ENCODE assay signal across 32 mouse cellular contexts in the genomic region with DNA sequence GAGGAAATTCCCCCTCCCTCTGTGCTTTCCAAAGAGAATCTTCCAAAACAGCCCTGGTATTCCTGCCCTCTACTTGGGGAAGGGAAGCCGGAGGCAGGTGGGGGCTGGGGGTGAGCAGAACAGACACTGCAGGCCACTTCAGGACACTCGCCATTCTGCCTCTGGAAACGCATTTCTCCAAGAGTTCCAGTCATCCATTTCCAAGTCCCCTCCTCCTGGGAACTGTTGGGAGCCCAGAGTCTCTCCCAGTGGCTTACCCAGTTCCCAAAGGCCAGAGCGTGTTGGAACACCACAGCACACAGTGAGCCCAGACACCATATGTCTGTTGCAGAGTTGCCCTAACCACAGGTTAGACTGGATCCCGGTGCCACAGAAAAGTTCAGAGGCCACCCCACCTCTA. TPM values are rescaled to one million over a fixed set of nuclear protein-coding genes. Genes with fewer than 3 reads are reported as not detected.
DNase-seq lines count a peak whose midpoint lies in the region; ATAC-seq lines count a peak whose summit lies in the region.
"Had no signal": no experiment of that assay in that cellular context is flagged by ENCODE, and none has a peak within 500 bp of the region (broad histone marks: within the 10 kb centered on the region; RNA-seq: fewer than 3 reads in every experiment).

No protein-coding gene starts in this region.

- peaks cover 3% of the 10 kb centered on the region; the same call in 1 of the 2 replicates for H3K9me3 ChIP-seq in heart, embryonic 13.5 days
- H3K9me3 ChIP-seq in heart, embryonic 12.5 days (replicated peaks) = no peaks in the 10 kb centered on the region
- H3K9me3 ChIP-seq in kidney, embryonic 15.5 days (replicated peaks) = peaks cover 3% of the 10 kb centered on the region
- H3K9me3 ChIP-seq: hindbrain, embryonic 12.5 days; limb, embryonic 12.5 days had no signal

- peak; percentile 62 for DNase-seq in adrenal gland, postnatal 14 days
- DNase-seq in adrenal gland, adult 18-20 months (ENCODE audit: low spot score in 2 of 2) = no peak
- DNase-seq in kidney, postnatal 4 days = no peak
- peak; percentile 25 for DNase-seq in adipocyte (ENCODE audit: low spot score)
- DNase-seq: adrenal gland, adult 2 months; cerebellum, adult 11 months; cerebellum, adult 9-10 months; cerebellum, postnatal 36 days; gastrocnemius, postnatal 25 days; kidney, adult 9 months; kidney, postnatal 25 days; lung, embryonic 14.5 days; lung, postnatal 14 days; thymus, adult 2 months; thymus, postnatal 36 days had no signal

- no peak overlapping the region for H3K4me3 ChIP-seq in heart, embryonic 13.5 days
- no peak overlapping the region for H3K4me3 ChIP-seq in heart, embryonic 12.5 days
- H3K4me3 ChIP-seq in kidney, embryonic 15.5 days (replicated peaks) = no peak overlapping the region
- H3K4me3 ChIP-seq: hindbrain, embryonic 12.5 days; layer of hippocampus, adult 2 months; left cerebral cortex, adult 2 months; limb, embryonic 12.5 days; liver, embryonic 15.5 days; myocyte had no signal

- H3K27ac ChIP-seq in heart, embryonic 13.5 days (replicated peaks) = 0 out of 2 replicates have a peak overlapping the region, but pooled peaks have one; percentile 95
- H3K27ac ChIP-seq in heart, embryonic 12.5 days (ENCODE audit: poor library complexity, severe bottlenecking) = no peak overlapping the region; the same call in 1 of the 2 replicates
- 0 out of 2 replicates have a peak overlapping the region, but pooled peaks have one; percentile 5 for H3K27ac ChIP-seq in kidney, embryonic 15.5 days
- H3K27ac ChIP-seq: hindbrain, embryonic 12.5 days; layer of hippocampus, adult 2 months; left cerebral cortex, adult 2 months; limb, embryonic 12.5 days; liver, embryonic 15.5 days had no signal

- no peak overlapping the region for H3K9ac ChIP-seq in heart, embryonic 13.5 days
- no peak overlapping the region for H3K9ac ChIP-seq in heart, embryonic 12.5 days
- H3K9ac ChIP-seq in kidney, embryonic 15.5 days = no peak overlapping the region
- H3K9ac ChIP-seq: hindbrain, embryonic 12.5 days; limb, embryonic 12.5 days; liver, embryonic 15.5 days; lung, embryonic 14.5 days had no signal

- 76% methylated on average over 5 of the region's 5 CpGs for WGBS in heart, embryonic 13.5 days
- WGBS in heart, embryonic 12.5 days = 68% methylated on average over 5 of the region's 5 CpGs
- 78% methylated on average over 5 of the region's 5 CpGs for WGBS in kidney, embryonic 15.5 days

- no peak for ATAC-seq in heart, embryonic 13.5 days (ENCODE audit: extremely low read depth, insufficient number of reproducible peaks, low FRiP score, low TSS enrichment)
- ATAC-seq in heart, embryonic 12.5 days (ENCODE audit: insufficient number of reproducible peaks, low FRiP score) = no peak
- no peak for ATAC-seq in kidney, embryonic 15.5 days (replicated peaks; ENCODE audit: low FRiP score)
- ATAC-seq: forebrain, embryonic 14.5 days; intestine, embryonic 16.5 days; midbrain, embryonic 16.5 days; Patski had no signal

- peaks cover 14% of the 10 kb centered on the region; the same call in 1 of the 2 replicates for H3K36me3 ChIP-seq in heart, embryonic 13.5 days
- H3K36me3 ChIP-seq in heart, embryonic 12.5 days = 0 out of 2 replicates have a peak, but pooled peaks cover 9% of the 10 kb centered on the region
- H3K36me3 ChIP-seq in kidney, embryonic 15.5 days = no peaks in the 10 kb centered on the region
- H3K36me3 ChIP-seq: hindbrain, embryonic 12.5 days; limb, embryonic 12.5 days; liver, embryonic 15.5 days had no signal

- no peaks in the 10 kb centered on the region for H3K27me3 ChIP-seq in heart, embryonic 13.5 days (replicated peaks)
- H3K27me3 ChIP-seq in heart, embryonic 12.5 days (replicated peaks) = no peaks in the 10 kb centered on the region
- H3K27me3 ChIP-seq in kidney, embryonic 15.5 days = no peaks in the 10 kb centered on the region
- H3K27me3 ChIP-seq: Patski had no signal

- no peak overlapping the region; the same call in 1 of the 2 replicates for H3K4me2 ChIP-seq in heart, embryonic 13.5 days
- no peak overlapping the region for H3K4me2 ChIP-seq in heart, embryonic 12.5 days
- no peak overlapping the region for H3K4me2 ChIP-seq in kidney, embryonic 15.5 days
- H3K4me2 ChIP-seq: limb, embryonic 12.5 days; liver, embryonic 15.5 days; midbrain, embryonic 11.5 days had no signal

- H3K4me1 ChIP-seq in heart, embryonic 13.5 days = peaks cover 93% of the 10 kb centered on the region
- peaks cover 84% of the 10 kb centered on the region for H3K4me1 ChIP-seq in heart, embryonic 12.5 days (replicated peaks)
- peaks cover 94% of the 10 kb centered on the region for H3K4me1 ChIP-seq in kidney, embryonic 15.5 days

RNA-seq across cellular contexts. Expression of gene Pald1, which starts 4.6 kb away (rescaled TPM):
- 41.8 and 44.5 TPM in 2 replicates for total RNA-seq in adrenal gland, postnatal 14 days (2021)
- total RNA-seq in adrenal gland, adult 18-20 months (2021) = 10 to 100 TPM; 17.3 to 31.1 TPM
- 25.9 and 26.6 TPM in 2 replicates for polyA plus RNA-seq in heart, embryonic 13.5 days (2015; fragmentation: Nextera tagmentation; extraction: Ambion mirVana)
- 33.9 and 37.4 TPM in 2 replicates for polyA plus RNA-seq in heart, embryonic 12.5 days (2016; fragmentation: Nextera tagmentation; extraction: Ambion mirVana)
- polyA plus RNA-seq in kidney, embryonic 15.5 days (2015; fragmentation: Nextera tagmentation; extraction: Ambion mirVana) = 33.5 and 37.3 TPM in 2 replicates
- total RNA-seq: megakaryocyte progenitor cell, adult 5-6 weeks had no signal

RNA-seq across cellular contexts. Expression of gene Nodal, which starts 39.1 kb away (rescaled TPM):
- not detected in 2 replicates for total RNA-seq in adrenal gland, postnatal 14 days (2021)
- not detected for total RNA-seq in adrenal gland, adult 18-20 months (2021)
- polyA plus RNA-seq in heart, embryonic 13.5 days (2015; fragmentation: Nextera tagmentation; extraction: Ambion mirVana) = 0.09 TPM in 1 of 2 replicates, not detected in the other
- polyA plus RNA-seq in heart, embryonic 12.5 days (2016; fragmentation: Nextera tagmentation; extraction: Ambion mirVana) = not detected in 2 replicates
- polyA plus RNA-seq in kidney, embryonic 15.5 days (2015; fragmentation: Nextera tagmentation; extraction: Ambion mirVana) = 0.38 and 0.42 TPM in 2 replicates
- total RNA-seq: adrenal gland, adult 2 months; gastrocnemius, postnatal 25 days; layer of hippocampus, postnatal 14 days; left cerebral cortex, adult 2 months; megakaryocyte progenitor cell, adult 5-6 weeks; MEL had no signal
- polyA plus RNA-seq: forebrain, embryonic 14.5 days; limb, embryonic 12.5 days; midbrain, embryonic 11.5 days; Patski had no signal

Comparison
In these comparisons a context has a peak if more than half of its experiments do, and no peak if none do; other contexts are left out.
1. DNase-seq: peak in adrenal gland, postnatal 14 days (single experiment) and adipocyte (single experiment); none in adrenal gland, adult 18-20 months (0 of 2) and kidney, postnatal 4 days (0 of 2).